Mouse (Mus musculus) lung, postnatal 0 days (tissue): ENCODE measurements around the gene Dhrs4. TPM values are rescaled to one million over a fixed set of nuclear protein-coding genes. Genes with fewer than 3 reads are reported as not detected.
A peak's percentile ranks its signal among the peaks of the same experiment; 100 is the strongest.

Experiments used
- ATAC-seq: fragments of 200-750 bp; cut with Nextera tagmentation; 2 replicates; pipeline ENCODE4 v1.8.0; 2017; ENCODE audit warnings: moderate library complexity
- DNase-seq: peaks from one replicate; pipeline ENCODE4 v3.0.0-alpha.2; 2016; ENCODE audit warnings: low spot score
- H3K27ac ChIP-seq: fragments of 300-500 bp; sonication (generic); 2 replicates; pipeline ENCODE4 v1.5.1; 2014; ENCODE audit warnings: antibody characterized with exemption, mild to moderate bottlenecking, low read length, mixed read lengths
- H3K27me3 ChIP-seq: fragments of 300-500 bp; sonication (generic); replicated peaks from 2 replicates; pipeline ENCODE4 v1.6.1; 2014; ENCODE audit warnings: low read length, mixed read lengths; ENCODE audit not compliant: insufficient read depth
- H3K36me3 ChIP-seq: fragments of 300-500 bp; sonication (generic); 2 replicates; pipeline ENCODE4 v1.6.1; 2014; ENCODE audit warnings: low read length, mixed read lengths; ENCODE audit not compliant: insufficient read depth
- H3K4me1 ChIP-seq: fragments of 300-500 bp; sonication (generic); 2 replicates; pipeline ENCODE4 v1.6.1; 2014; ENCODE audit warnings: antibody characterized with exemption, low read depth, low read length, mixed read lengths; ENCODE audit not compliant: insufficient read depth
- H3K4me2 ChIP-seq: fragments of 300-500 bp; sonication (generic); replicated peaks from 2 replicates; pipeline ENCODE4 v1.6.1; 2014; ENCODE audit warnings: low read depth, mild to moderate bottlenecking, low read length, moderate library complexity, mixed read lengths
- H3K4me3 ChIP-seq: fragments of 300-500 bp; sonication (generic); 2 replicates; pipeline ENCODE4 v1.5.1; 2014; ENCODE audit warnings: low read depth, low read length
- H3K9ac ChIP-seq: fragments of 300-500 bp; sonication (generic); replicated peaks from 2 replicates; pipeline ENCODE4 v1.6.1; 2014; ENCODE audit warnings: low read depth, mild to moderate bottlenecking
- H3K9me3 ChIP-seq: fragments of 300-500 bp; sonication (generic); 2 replicates; pipeline ENCODE4 v1.6.1; 2016; ENCODE audit warnings: low read length, mixed read lengths
- CTCF ChIP-seq: IDR thresholded peaks from 2 replicates; pipeline ENCODE4 v1.5.1; 2016; ENCODE audit warnings: antibody characterized with exemption, mild to moderate bottlenecking
- EP300 ChIP-seq: IDR thresholded peaks from 2 replicates; pipeline ENCODE4 v1.6.1; 2016; ENCODE audit warnings: antibody characterized with exemption, mild to moderate bottlenecking, control low read depth
- WGBS: fragments of 180-500 bp; shearing (Covaris S2); extraction: QIAGEN DNeasy Blood & Tissue Kit; methylation state at CpG from one replicate; pipeline ENCODE4 v1.1.7; 2014; 5-methylcytosine and 5-hydroxymethylcytosine counted together
- polyA plus RNA-seq: library from polyadenylated mRNA; unstranded; fragments of >200 nt; fragmentation: Nextera tagmentation; extraction: Ambion mirVana; gene quantifications from 2 replicates; pipeline ENCODE4 v1.2.1, GENCODE M21; 2015

Dhrs4 gene
- polyA plus RNA-seq, 1 experiment from 2014 or later, result 54.8 TPM

- H3K4me2 ChIP-seq, result no peak overlapping the region
- ATAC-seq, result no peak
- 43% methylated on average over 2 of the region's 2 CpGs for WGBS
- no peak overlapping the region for H3K27ac ChIP-seq
- H3K27me3 ChIP-seq, result no peaks in the 10 kb centered on the region
- no peak for TF ChIP-seq CTCF
- no peak for TF ChIP-seq EP300
- no peaks in the 10 kb centered on the region for H3K4me1 ChIP-seq
- no peaks in the 10 kb centered on the region for H3K36me3 ChIP-seq
- H3K4me3 ChIP-seq, result no peak overlapping the region
- H3K9ac ChIP-seq, result no peak overlapping the region
- no peaks in the 10 kb centered on the region for H3K9me3 ChIP-seq
- DNase-seq, result no peak
Observed at GRCm38 (mm10) chr14:55457693-55458092, 20.9 kb upstream of the Dhrs4 start.

- H3K4me2 ChIP-seq, result no peak overlapping the region
- ATAC-seq, result peak; percentile 43; the same call in 1 of the 2 replicates
- 18% methylated on average over 10 of the region's 10 CpGs for WGBS
- TF ChIP-seq EP300 (no peak), CTCF (peak; percentile 79)
- no peak overlapping the region for H3K27ac ChIP-seq
- no peak overlapping the region for H3K9ac ChIP-seq
- no peaks in the 10 kb centered on the region for H3K9me3 ChIP-seq
- no peak overlapping the region for H3K4me3 ChIP-seq
- H3K27me3 ChIP-seq, result no peaks in the 10 kb centered on the region
- no peaks in the 10 kb centered on the region for H3K36me3 ChIP-seq
- no peaks in the 10 kb centered on the region for H3K4me1 ChIP-seq
- DNase-seq, result peak; percentile 63
Observed at GRCm38 (mm10) chr14:55458273-55458672, 20.3 kb upstream of the Dhrs4 start.

GRCm38 (mm10) chr14:55458761-55459160, 19.8 kb upstream of the Dhrs4 start:
- H3K4me3 ChIP-seq, result no peak overlapping the region
- ATAC-seq (no peak), DNase-seq (no peak)
- H3K9me3 ChIP-seq, result no peaks in the 10 kb centered on the region
- no peak overlapping the region for H3K4me2 ChIP-seq
- TF ChIP-seq CTCF (no peak), EP300 (no peak)
- 66% methylated on average over 3 of the region's 3 CpGs for WGBS
- H3K4me1 ChIP-seq, result no peaks in the 10 kb centered on the region
- no peak overlapping the region for H3K9ac ChIP-seq
- H3K27ac ChIP-seq, result no peak overlapping the region
- H3K36me3 ChIP-seq, result no peaks in the 10 kb centered on the region
- no peaks in the 10 kb centered on the region for H3K27me3 ChIP-seq

- ATAC-seq, result no peak
- no peak overlapping the region for H3K9ac ChIP-seq
- H3K4me2 ChIP-seq, result no peak overlapping the region
- peak; percentile 14 for DNase-seq
- H3K4me1 ChIP-seq, result no peaks in the 10 kb centered on the region
- H3K36me3 ChIP-seq, result no peaks in the 10 kb centered on the region
- H3K4me3 ChIP-seq, result no peak overlapping the region
- no peak overlapping the region for H3K27ac ChIP-seq
- TF ChIP-seq CTCF (no peak), EP300 (no peak)
- H3K27me3 ChIP-seq, result no peaks in the 10 kb centered on the region
- H3K9me3 ChIP-seq, result no peaks in the 10 kb centered on the region
- 34% methylated on average over 4 of the region's 4 CpGs for WGBS
Observed at GRCm38 (mm10) chr14:55459796-55460195, 18.8 kb upstream of the Dhrs4 start.

- 61% methylated on average over 10 of the region's 10 CpGs for WGBS
- Histone ChIP-seq H3K4me1 (no peaks in the 10 kb centered on the region), H3K27ac (no peak overlapping the region), H3K9ac (no peak overlapping the region), H3K4me2 (no peak overlapping the region), H3K36me3 (no peaks in the 10 kb centered on the region), H3K9me3 (no peaks in the 10 kb centered on the region), H3K27me3 (no peaks in the 10 kb centered on the region), H3K4me3 (no peak overlapping the region)
- TF ChIP-seq EP300 (no peak), CTCF (no peak)
- ATAC-seq (no peak), DNase-seq (no peak)
Observed at GRCm38 (mm10) chr14:55460297-55460696, 18.3 kb upstream of the Dhrs4 start.

- H3K36me3 ChIP-seq, result no peaks in the 10 kb centered on the region
- H3K4me1 ChIP-seq, result no peaks in the 10 kb centered on the region
- TF ChIP-seq EP300, result no peak
- TF ChIP-seq CTCF, result no peak
- no peaks in the 10 kb centered on the region for H3K9me3 ChIP-seq
- no peak overlapping the region for H3K4me3 ChIP-seq
- DNase-seq (no peak), ATAC-seq (no peak)
- no peaks in the 10 kb centered on the region for H3K27me3 ChIP-seq
- H3K27ac ChIP-seq, result no peak overlapping the region
- H3K9ac ChIP-seq, result no peak overlapping the region
- WGBS, result 15% methylated on average over 4 of the region's 4 CpGs
- no peak overlapping the region for H3K4me2 ChIP-seq
Observed at GRCm38 (mm10) chr14:55461757-55462156, 16.8 kb upstream of the Dhrs4 start.

- WGBS, result 60% methylated on average over 4 of the region's 4 CpGs
Observed at GRCm38 (mm10) chr14:55466481-55466880, 12.1 kb upstream of the Dhrs4 start.

More at GRCm38 (mm10) chr14:55466481-55466880, 12.1 kb upstream of the Dhrs4 start:
- H3K27ac ChIP-seq, result no peak overlapping the region
- no peaks in the 10 kb centered on the region for H3K27me3 ChIP-seq
- no peak overlapping the region for H3K4me3 ChIP-seq
- H3K9ac ChIP-seq, result no peak overlapping the region
- no peak overlapping the region for H3K4me2 ChIP-seq
- TF ChIP-seq CTCF (no peak), EP300 (no peak)
- H3K36me3 ChIP-seq, result no peaks in the 10 kb centered on the region
- ATAC-seq, result no peak
- H3K4me1 ChIP-seq, result no peaks in the 10 kb centered on the region
- no peaks in the 10 kb centered on the region for H3K9me3 ChIP-seq
- DNase-seq, result no peak
